Mouse (Mus musculus) erythroblast, embryonic 14.5 days (primary cell): ENCODE data around the gene Ninj1.

Source experiments
- GATA1 ChIP-seq: IDR thresholded peaks from 2 replicates; pipeline ENCODE4 v1.6.1; 2012; ENCODE audit warnings: low read length, inconsistent platforms, mixed read lengths
- TAL1 ChIP-seq: IDR thresholded peaks from 3 replicates; pipeline ENCODE4 v1.6.1; 2012; ENCODE audit warnings: low read length, inconsistent platforms, mixed read lengths

DNA sequence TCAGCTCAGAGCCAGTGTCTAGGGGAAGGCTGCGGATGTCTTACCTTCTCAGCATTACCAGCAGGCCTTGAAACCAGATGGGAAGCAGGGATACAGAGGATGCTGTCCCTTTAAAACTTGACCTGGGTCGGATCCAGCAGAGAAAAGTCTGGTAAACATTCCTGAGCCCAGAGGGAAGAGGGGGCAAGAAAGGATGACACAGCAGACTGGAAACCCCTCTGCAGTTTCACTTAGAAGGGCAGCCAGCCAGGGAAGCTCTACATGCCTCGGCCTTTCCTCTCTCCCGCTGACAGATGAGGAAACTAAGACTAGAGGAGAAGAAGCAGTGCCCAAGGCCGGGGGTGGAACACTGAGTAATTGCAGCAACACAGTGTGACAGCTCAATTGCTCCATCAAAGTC is 3.6 kb upstream of the Ninj1 start:
- no peak for TF ChIP-seq GATA1
- TF ChIP-seq TAL1, result no peak
